Mouse (Mus musculus): ENCODE measurements around the gene Nanp. TPM values are rescaled to one million over a fixed set of nuclear protein-coding genes. Genes with fewer than 3 reads are reported as not detected.

Nanp gene
- total RNA-seq, 2 experiments from 2014 or later, result 23.1 to 26.2 TPM

- no peak for DNase-seq
Measured at GRCm38 (mm10) chr2:150997618-150998017, 41.6 kb downstream of the Nanp start.

GRCm38 (mm10) chr2:150995324-150995723 lies 43.9 kb downstream of the Nanp start:
- DNase-seq, result no peak

DNA sequence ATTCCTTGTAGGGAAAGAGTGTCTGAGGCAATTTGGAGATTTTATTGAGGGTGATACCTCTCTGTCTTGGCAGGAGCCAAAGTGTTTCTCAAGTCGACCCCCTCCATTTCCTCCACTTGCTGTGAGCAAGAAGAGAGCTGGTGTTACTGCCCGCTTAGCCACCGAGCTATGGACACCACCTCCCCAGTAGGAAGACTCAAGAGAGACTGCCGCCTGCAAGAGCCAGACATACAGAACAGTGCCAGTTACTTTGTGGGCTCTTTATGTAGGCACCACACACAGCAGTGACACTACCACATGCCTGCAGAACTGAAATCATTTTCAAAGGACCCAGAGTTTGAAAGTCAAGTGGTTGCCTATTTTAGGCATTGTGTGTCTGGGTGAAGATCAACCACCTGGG lies 48.1 kb downstream of the Nanp start:
- DNase-seq, result no peak

DNA sequence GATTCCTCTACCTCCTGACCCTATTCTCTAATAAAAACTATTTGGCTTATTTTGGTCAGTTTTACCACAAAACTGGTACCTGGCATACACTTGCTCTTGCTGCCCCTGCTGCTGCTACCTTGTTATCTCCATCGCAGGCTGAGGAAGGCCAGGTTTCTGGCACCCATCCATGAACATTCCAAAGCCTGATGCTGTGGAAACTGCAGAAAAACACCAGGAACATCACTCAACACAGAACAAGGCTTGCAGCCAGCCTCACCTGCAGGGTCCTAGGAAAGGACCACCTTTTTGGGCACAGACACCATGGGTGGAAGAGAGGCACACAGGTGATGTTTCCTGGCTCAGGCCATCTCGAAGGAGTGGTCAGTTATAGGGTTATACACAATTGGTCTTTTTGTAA lies 48.7 kb downstream of the Nanp start:
- no peak for DNase-seq

DNA sequence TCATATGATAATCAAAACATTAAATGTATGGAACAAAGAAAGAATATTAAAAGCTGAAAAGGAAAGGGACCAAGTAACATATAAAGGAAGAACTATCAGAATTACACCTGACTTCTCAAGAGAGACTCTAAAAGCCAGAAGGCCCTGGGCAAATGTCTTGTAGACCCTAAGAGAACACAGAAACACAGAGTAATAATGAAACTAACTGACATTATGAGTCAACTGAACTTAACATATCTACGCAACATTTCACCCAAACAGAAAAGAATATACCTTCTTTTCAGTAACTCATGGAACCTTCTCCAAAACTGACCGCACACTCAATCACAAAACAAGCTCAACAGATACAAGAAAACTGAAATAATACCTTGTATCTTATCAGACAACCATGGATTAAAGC lies 53.8 kb downstream of the Nanp start:
- DNase-seq, result no peak

- no peak for DNase-seq
Measured at GRCm38 (mm10) chr2:150982051-150982450, 57.1 kb downstream of the Nanp start.

- no peak for DNase-seq
Measured at GRCm38 (mm10) chr2:150981524-150981923, 57.7 kb downstream of the Nanp start.

DNA sequence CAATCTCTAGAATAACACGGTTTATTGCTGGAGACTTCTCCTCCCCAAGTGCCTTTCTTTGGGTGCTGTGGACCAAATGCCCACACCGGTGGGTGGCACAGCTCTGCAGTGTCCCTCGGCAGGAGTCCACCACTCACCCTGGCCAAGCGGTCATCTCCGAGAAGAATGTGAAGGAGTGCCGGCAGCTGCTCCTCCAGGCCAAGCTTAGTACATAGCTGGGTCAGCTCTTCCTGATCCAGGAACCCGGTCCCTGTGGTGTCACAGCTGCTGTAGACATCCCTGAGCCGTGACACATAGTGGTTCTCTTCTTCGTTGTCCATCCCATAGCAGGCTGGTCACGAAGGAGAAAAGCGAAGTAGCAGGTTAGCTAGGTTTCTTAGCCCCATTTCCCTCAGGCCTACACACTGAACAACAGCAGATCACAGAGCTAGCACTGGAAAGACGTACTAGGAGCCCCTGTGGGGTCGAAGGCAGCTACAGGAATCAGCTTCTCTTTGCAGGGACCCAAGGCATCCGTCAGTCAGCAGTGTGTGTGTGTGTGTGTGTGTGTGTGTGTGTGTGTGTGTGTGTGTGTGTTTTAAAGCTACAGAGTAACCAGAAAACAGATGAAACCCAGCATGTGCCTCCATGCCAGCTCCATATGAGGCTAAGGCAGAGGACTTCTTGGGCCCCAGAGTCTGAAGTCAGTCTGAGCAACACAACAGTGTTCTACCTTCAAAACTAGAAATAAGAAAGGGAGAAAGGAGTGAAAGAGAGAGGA lies 59.2 kb downstream of the Nanp start:
- DNase-seq, result no peak

Other genes with a start within 250 kb of the Nanp start
- gene Abhd12, start 134.7 kb downstream of the Nanp start, total RNA-seq (2021), result 100 to 1,000 TPM; 301 to 309 TPM
- gene Gins1, start 134.0 kb downstream of the Nanp start, total RNA-seq (2021), result 1 to 10 TPM; 1.5 TPM
- gene Ninl, start within 50 bp of the Nanp start, total RNA-seq (2021), result 1 to 10 TPM; 3.8 to 5.5 TPM
- not detected for gene Gm14151, start 53.0 kb upstream of the Nanp start, total RNA-seq (2021)
- gene Gm14147, start 58.8 kb upstream of the Nanp start, total RNA-seq (2021), result not detected

Measured in layer of hippocampus, postnatal 36 days (tissue).